Comparison of ENCODE assay signal across 18 mouse cellular contexts in genomic region chr15:59904741-59905140, GRCm38 (mm10).
"Had no signal": no experiment of that assay in that cellular context is flagged by ENCODE, and none has a peak within 500 bp of the region (broad histone marks: within the 10 kb centered on the region; RNA-seq: fewer than 3 reads in every experiment).

No protein-coding gene starts in this region.

- H3K4me3 ChIP-seq: liver, embryonic 12.5 days; lung, embryonic 15.5 days; midbrain, embryonic 10.5 days; midbrain, embryonic 13.5 days; midbrain, embryonic 15.5 days; myocyte; neural tube, embryonic 13.5 days; neural tube, embryonic 15.5 days; stomach, embryonic 15.5 days had no signal

- ATAC-seq: liver, embryonic 12.5 days; midbrain, embryonic 13.5 days; midbrain, embryonic 15.5 days had no signal

- H3K36me3 ChIP-seq: liver, embryonic 12.5 days; lung, embryonic 15.5 days; midbrain, embryonic 10.5 days; midbrain, embryonic 13.5 days; midbrain, embryonic 15.5 days; neural tube, embryonic 13.5 days; neural tube, embryonic 15.5 days; stomach, embryonic 15.5 days had no signal

- H3K4me2 ChIP-seq: liver, embryonic 12.5 days; lung, embryonic 15.5 days; midbrain, embryonic 13.5 days; midbrain, embryonic 15.5 days; neural tube, embryonic 13.5 days; neural tube, embryonic 15.5 days; stomach, embryonic 15.5 days had no signal

- H3K27me3 ChIP-seq: liver, embryonic 12.5 days; lung, embryonic 15.5 days; midbrain, embryonic 13.5 days; midbrain, embryonic 15.5 days; neural tube, embryonic 13.5 days; neural tube, embryonic 15.5 days; stomach, embryonic 15.5 days had no signal

- H3K9me3 ChIP-seq: liver, embryonic 12.5 days; lung, embryonic 15.5 days; midbrain, embryonic 10.5 days; midbrain, embryonic 13.5 days; midbrain, embryonic 15.5 days; neural tube, embryonic 13.5 days; neural tube, embryonic 15.5 days; stomach, embryonic 15.5 days had no signal

- H3K27ac ChIP-seq: liver, embryonic 12.5 days; liver, embryonic 14.5 days; lung, embryonic 15.5 days; midbrain, embryonic 10.5 days; midbrain, embryonic 13.5 days; midbrain, embryonic 15.5 days; neural tube, embryonic 13.5 days; neural tube, embryonic 15.5 days; stomach, embryonic 15.5 days; stomach, postnatal 0 days had no signal

- DNase-seq: lung, adult 18-20 months; lung, postnatal 14 days; lung, postnatal 36 days; right cerebral cortex, postnatal 14 days; thymus, adult 2 months; thymus, postnatal 25 days; thymus, postnatal 4 days had no signal

- H3K4me1 ChIP-seq: liver, embryonic 12.5 days; lung, embryonic 15.5 days; midbrain, embryonic 15.5 days; neural tube, embryonic 13.5 days; neural tube, embryonic 15.5 days; stomach, embryonic 15.5 days had no signal

- H3K9ac ChIP-seq: liver, embryonic 12.5 days; liver, embryonic 14.5 days; lung, embryonic 15.5 days; midbrain, embryonic 13.5 days; midbrain, embryonic 15.5 days; neural tube, embryonic 13.5 days; neural tube, embryonic 15.5 days; stomach, embryonic 15.5 days had no signal
